Mouse (Mus musculus) spleen, adult 2 months (tissue): Measurements from ENCODE around the gene Igfbp7.

Source experiments
- CTCF ChIP-seq: fragments of 200-500 bp; IDR thresholded peaks from 2 replicates; pipeline ENCODE4 v1.5.1; 2011; ENCODE audit warnings: mild to moderate bottlenecking, inconsistent platforms; ENCODE audit not compliant: insufficient read depth, insufficient read length, insufficient replicate concordance; ENCODE audit errors: extremely low read depth
- POLR2A ChIP-seq: fragments of 200-500 bp; IDR thresholded peaks from 2 replicates; pipeline ENCODE4 v1.6.1; 2011; ENCODE audit warnings: low read depth, low read length, inconsistent platforms

- TF ChIP-seq CTCF (no peak), POLR2A (no peak)
Measured at GRCm38 (mm10) chr5:77368194-77368593, 39.6 kb downstream of the Igfbp7 start.
